Mouse (Mus musculus): Measurements from ENCODE around the gene Tmed9.

DNA sequence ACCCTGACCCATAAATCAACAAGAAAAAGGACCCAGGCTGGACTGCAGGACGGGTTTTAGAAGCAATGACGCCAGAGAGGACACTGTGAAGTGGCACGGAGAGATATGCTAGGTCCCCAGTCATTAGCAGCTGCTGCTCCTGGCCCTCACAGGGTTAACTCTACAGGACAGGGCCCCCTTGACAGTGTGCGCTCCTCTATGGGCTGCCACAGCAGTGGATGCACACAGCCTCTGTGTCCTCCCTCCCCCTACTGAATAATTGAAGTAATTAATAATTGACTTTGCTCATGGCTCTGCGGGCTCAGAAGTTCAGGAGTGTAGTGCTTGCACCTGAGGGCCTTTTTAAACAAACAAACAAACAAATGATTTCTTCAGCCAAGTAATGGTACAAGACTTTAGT lies 39.9 kb downstream of the Tmed9 start:
- TF ChIP-seq CTCF (IDR thresholded peaks at IDR 0.05; ENCODE audit: low read depth, low read length), result no peak
- TF ChIP-seq GATA1 (IDR thresholded peaks at IDR 0.05; ENCODE audit: borderline replicate concordance, low read length), result no peak

Measured in G1E (cell line).